Comparison of ENCODE assay signal across 31 mouse cellular contexts in genomic region chr10:87012087-87012486, GRCm38 (mm10). TPM values are rescaled to one million over a fixed set of nuclear protein-coding genes. Genes with fewer than 3 reads are reported as not detected.
"Had no signal": no experiment of that assay in that cellular context is flagged by ENCODE, and none has a peak within 500 bp of the region (broad histone marks: within the 10 kb centered on the region; RNA-seq: fewer than 3 reads in every experiment).

No protein-coding gene starts in this region.

- H3K27me3 ChIP-seq: embryonic facial prominence, embryonic 12.5 days; embryonic facial prominence, embryonic 13.5 days; embryonic facial prominence, embryonic 15.5 days; forebrain, embryonic 12.5 days; forebrain, embryonic 13.5 days; forebrain, embryonic 15.5 days had no signal

- H3K9ac ChIP-seq: embryonic facial prominence, embryonic 12.5 days; embryonic facial prominence, embryonic 13.5 days; embryonic facial prominence, embryonic 15.5 days; forebrain, embryonic 12.5 days; forebrain, embryonic 13.5 days; forebrain, embryonic 15.5 days; forebrain, postnatal 0 days had no signal

- H3K4me3 ChIP-seq: embryonic facial prominence, embryonic 10.5 days; embryonic facial prominence, embryonic 12.5 days; embryonic facial prominence, embryonic 13.5 days; embryonic facial prominence, embryonic 15.5 days; erythroblast, embryonic 14.5 days; forebrain, embryonic 10.5 days; forebrain, embryonic 12.5 days; forebrain, embryonic 13.5 days; forebrain, embryonic 15.5 days; gastrocnemius, adult 2 months; heart, adult 2 months had no signal

- H3K4me2 ChIP-seq: embryonic facial prominence, embryonic 12.5 days; embryonic facial prominence, embryonic 13.5 days; embryonic facial prominence, embryonic 15.5 days; forebrain, embryonic 12.5 days; forebrain, embryonic 13.5 days; forebrain, embryonic 15.5 days had no signal

- DNase-seq: cerebellum, adult 2 months; cerebellum, adult 8-10 months; cerebellum, adult 9-10 months; cerebellum, adult 9-11 months; cerebellum, postnatal 10 days; cerebellum, postnatal 14 days; cerebellum, postnatal 25 days; cerebellum, postnatal 36 days; embryo, embryonic 11 days; forebrain, postnatal 0 days; gastrocnemius, adult 2 months; gastrocnemius, postnatal 10 days; gastrocnemius, postnatal 14 days; gastrocnemius, postnatal 25 days; gastrocnemius, postnatal 36 days; heart, adult 18-20 months; heart, adult 2 months had no signal

- H3K9me3 ChIP-seq: embryonic facial prominence, embryonic 10.5 days; embryonic facial prominence, embryonic 12.5 days; embryonic facial prominence, embryonic 13.5 days; embryonic facial prominence, embryonic 15.5 days; forebrain, embryonic 10.5 days; forebrain, embryonic 12.5 days; forebrain, embryonic 13.5 days; forebrain, embryonic 15.5 days had no signal

- H3K27ac ChIP-seq: embryonic facial prominence, embryonic 10.5 days; embryonic facial prominence, embryonic 12.5 days; embryonic facial prominence, embryonic 13.5 days; embryonic facial prominence, embryonic 15.5 days; forebrain, embryonic 10.5 days; forebrain, embryonic 12.5 days; forebrain, embryonic 13.5 days; forebrain, embryonic 15.5 days; gastrocnemius, adult 2 months; heart, adult 2 months had no signal

- H3K36me3 ChIP-seq: embryonic facial prominence, embryonic 10.5 days; embryonic facial prominence, embryonic 12.5 days; embryonic facial prominence, embryonic 13.5 days; embryonic facial prominence, embryonic 15.5 days; forebrain, embryonic 10.5 days; forebrain, embryonic 12.5 days; forebrain, embryonic 15.5 days had no signal

- ATAC-seq: forebrain, embryonic 13.5 days; forebrain, embryonic 14.5 days; forebrain, embryonic 15.5 days; forebrain, embryonic 16.5 days; forebrain, postnatal 0 days had no signal

- H3K4me1 ChIP-seq: embryonic facial prominence, embryonic 12.5 days; embryonic facial prominence, embryonic 13.5 days had no signal

RNA-seq across cellular contexts. Expression of gene Stab2, which starts 4.3 kb away (rescaled TPM):
- polyA plus RNA-seq: forebrain, embryonic 11.5 days; forebrain, embryonic 12.5 days had no signal

RNA-seq across cellular contexts. Expression of gene 1700113H08Rik, which starts 45.8 kb away (rescaled TPM):
- polyA plus RNA-seq: cerebellum, adult 2 months; cortical plate, adult 2 months; embryonic facial prominence, embryonic 10.5 days; embryonic facial prominence, embryonic 12.5 days; embryonic facial prominence, embryonic 13.5 days; embryonic facial prominence, embryonic 15.5 days; erythroblast, embryonic 14.5 days; forebrain, embryonic 10.5 days; forebrain, embryonic 11.5 days; forebrain, embryonic 14.5 days; forebrain, embryonic 16.5 days; frontal cortex, adult 2 months had no signal
